Mouse (Mus musculus): ENCODE results near the gene Arhgap36.

Arhgap36 gene

GRCm38 (mm10) chrX:49463442-49463970 is at the start of gene Arhgap36:
Arhgap36 (plus strand) TSS chrX:49463945.
- DNase-seq, result no peak

- DNase-seq, result no peak
Observed at GRCm38 (mm10) chrX:49457781-49458180, 6.0 kb upstream of the Arhgap36 start.

- DNase-seq, result no peak
Observed at GRCm38 (mm10) chrX:49470287-49471054, 6.7 kb downstream of the Arhgap36 start.

GRCm38 (mm10) chrX:49479968-49480809 is 16.4 kb downstream of the Arhgap36 start:
- DNase-seq, result no peak

- DNase-seq, result no peak
Observed at GRCm38 (mm10) chrX:49480846-49481245, 17.1 kb downstream of the Arhgap36 start.

- DNase-seq, result no peak
Observed at GRCm38 (mm10) chrX:49489141-49489540, 25.4 kb downstream of the Arhgap36 start.

- no peak for DNase-seq
Observed at GRCm38 (mm10) chrX:49493739-49494449, 30.1 kb downstream of the Arhgap36 start.
